Mouse (Mus musculus): ENCODE measurements around the gene Foxred1. TPM values are rescaled to one million over a fixed set of nuclear protein-coding genes. Genes with fewer than 3 reads are reported as not detected.

The Foxred1 gene
- polyA plus RNA-seq (2012; rRNA removed), result 54.6 and 55.1 TPM in 2 replicates

DNA sequence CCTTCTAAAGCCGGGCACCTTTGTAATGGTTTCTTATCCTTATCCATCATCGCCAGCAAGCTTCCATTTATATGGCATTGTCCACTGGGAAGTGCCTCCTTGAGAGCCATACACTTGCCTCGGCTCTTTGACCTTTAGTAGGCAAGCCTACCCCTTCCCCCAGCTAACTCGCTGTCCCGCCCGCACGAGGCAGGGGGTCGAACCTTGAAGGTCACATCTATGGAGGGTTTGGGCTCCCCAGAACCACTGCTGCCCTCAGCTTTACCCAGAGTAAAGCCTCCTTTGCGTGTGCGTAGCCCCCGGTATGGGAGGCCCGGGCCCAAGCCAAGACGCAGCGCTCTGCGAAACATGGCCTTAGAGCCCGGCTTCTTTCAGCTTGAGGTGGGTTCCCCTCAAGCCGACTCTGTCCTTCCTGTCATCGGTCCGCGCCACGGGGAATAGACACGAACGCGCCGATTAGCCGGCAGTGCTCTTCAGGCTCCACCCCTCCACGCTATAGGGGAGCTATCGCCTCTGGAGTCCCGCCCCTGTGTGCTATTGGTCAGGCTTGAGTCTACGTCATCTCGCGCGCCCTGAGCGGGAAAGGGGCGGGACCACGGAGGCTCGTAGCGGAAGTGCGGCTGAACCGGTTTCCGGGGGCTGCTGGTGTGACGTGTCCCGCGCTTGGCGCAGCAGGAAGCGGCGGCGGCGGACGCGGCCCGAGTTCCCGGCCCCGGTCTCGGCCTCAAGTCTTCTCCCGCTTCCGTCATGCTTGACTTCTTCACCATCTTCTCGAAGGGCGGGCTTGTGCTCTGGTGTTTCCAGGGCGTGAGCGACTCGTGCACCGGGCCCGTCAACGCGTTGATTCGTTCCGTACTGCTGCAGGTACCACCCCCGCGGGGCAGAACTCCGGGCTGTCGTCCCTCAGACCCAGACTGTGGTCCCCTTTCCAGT lies at the start of gene Foxred1:
TSS of gene Foxred1 (minus strand) at position 514 of the 933 bp plus-strand sequence.
- 1% methylated on average over 72 of the region's 72 CpGs for WGBS

DNA sequence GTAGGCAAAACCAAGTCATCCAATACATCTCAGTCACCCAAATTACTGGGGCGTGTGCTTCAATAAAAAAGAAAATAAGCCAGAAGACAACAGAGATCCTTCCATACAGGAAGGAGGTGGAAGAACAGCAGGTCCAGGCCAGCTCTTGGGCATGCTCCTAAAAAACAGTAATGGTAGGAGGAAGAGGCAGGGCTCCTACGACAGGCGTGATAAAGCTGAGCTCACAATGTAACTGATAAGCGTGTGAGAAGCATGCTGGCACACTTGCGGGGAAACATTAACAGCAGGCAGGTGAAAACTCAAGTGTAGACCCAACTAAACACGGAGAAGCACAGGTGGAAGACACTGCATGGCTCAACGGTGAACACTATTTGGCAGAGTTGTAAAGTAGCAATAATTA lies 46.5 kb upstream of the Foxred1 start:
- no peak for DNase-seq
- Histone ChIP-seq H3K27ac (ENCODE audit: insufficient read depth, low read length) (no peak overlapping the region), H3K27me3 (ENCODE audit: control insufficient read depth, insufficient read depth, low read length) (no peaks in the 10 kb centered on the region), H3K4me3 (replicated peaks; ENCODE audit: insufficient read depth, low read depth, low read length) (no peak overlapping the region), H3K4me1 (ENCODE audit: control insufficient read depth, insufficient read depth, low read length) (no peaks in the 10 kb centered on the region)
- TF ChIP-seq CTCF (IDR thresholded peaks at IDR 0.05; ENCODE audit: borderline replicate concordance, insufficient read depth, low read depth, low read length) (no peak), POLR2A (IDR thresholded peaks at IDR 0.05; ENCODE audit: borderline replicate concordance, insufficient read depth, low read length) (no peak)
- 91% methylated on average over 7 of the region's 7 CpGs for WGBS

More for the DNA sequence above, at the start of gene Foxred1:
- Histone ChIP-seq H3K4me1 (ENCODE audit: control insufficient read depth, insufficient read depth, low read length) (no peaks in the 10 kb centered on the region; the same call in 1 of the 2 replicates), H3K27ac (ENCODE audit: insufficient read depth, low read length) (peak within 1 kb of the TSS; percentile 84), H3K4me3 (replicated peaks; ENCODE audit: insufficient read depth, low read depth, low read length) (peak within 1 kb of the TSS; percentile 90), H3K27me3 (ENCODE audit: control insufficient read depth, insufficient read depth, low read length) (no peaks in the 10 kb centered on the region)
- TF ChIP-seq POLR2A (IDR thresholded peaks at IDR 0.05; ENCODE audit: borderline replicate concordance, insufficient read depth, low read length), result peak; percentile 97
- TF ChIP-seq CTCF (IDR thresholded peaks at IDR 0.05; ENCODE audit: borderline replicate concordance, insufficient read depth, low read depth, low read length), result no peak
- DNase-seq, result peak; percentile 99

DNA sequence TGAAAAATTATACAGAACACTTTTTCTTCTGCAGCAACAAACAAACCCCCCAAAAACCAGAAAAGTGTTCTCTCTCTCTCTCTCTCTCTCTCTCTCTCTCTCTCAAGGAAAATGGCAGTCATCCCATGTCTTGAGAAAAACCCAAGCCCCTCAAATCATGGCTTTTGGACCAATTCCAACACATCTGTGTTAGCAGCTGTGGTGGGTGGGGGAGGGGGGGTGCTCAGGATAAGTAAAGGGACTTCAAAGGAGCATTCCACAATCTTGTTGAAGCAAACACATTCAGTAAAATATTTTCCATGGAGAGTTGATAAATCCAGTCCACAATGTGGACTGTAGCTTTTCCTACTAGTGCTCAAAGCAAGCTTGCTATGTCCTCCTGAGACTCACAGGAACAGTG lies 38.6 kb upstream of the Foxred1 start:
- H3K4me1 ChIP-seq (ENCODE audit: control insufficient read depth, insufficient read depth, low read length), result no peaks in the 10 kb centered on the region
- H3K27ac ChIP-seq (ENCODE audit: insufficient read depth, low read length), result no peak overlapping the region
- DNase-seq, result no peak
- no peak for TF ChIP-seq POLR2A (IDR thresholded peaks at IDR 0.05; ENCODE audit: borderline replicate concordance, insufficient read depth, low read length)
- TF ChIP-seq CTCF (IDR thresholded peaks at IDR 0.05; ENCODE audit: borderline replicate concordance, insufficient read depth, low read depth, low read length), result no peak
- no peak overlapping the region for H3K4me3 ChIP-seq (replicated peaks; ENCODE audit: insufficient read depth, low read depth, low read length)
- H3K27me3 ChIP-seq (ENCODE audit: control insufficient read depth, insufficient read depth, low read length), result no peaks in the 10 kb centered on the region

- Histone ChIP-seq H3K4me1 (ENCODE audit: control insufficient read depth, insufficient read depth, low read length) (no peaks in the 10 kb centered on the region), H3K27me3 (ENCODE audit: control insufficient read depth, insufficient read depth, low read length) (no peaks in the 10 kb centered on the region), H3K4me3 (replicated peaks; ENCODE audit: insufficient read depth, low read depth, low read length) (no peak overlapping the region), H3K27ac (ENCODE audit: insufficient read depth, low read length) (no peak overlapping the region)
- TF ChIP-seq CTCF (IDR thresholded peaks at IDR 0.05; ENCODE audit: borderline replicate concordance, insufficient read depth, low read depth, low read length), result no peak
- TF ChIP-seq POLR2A (IDR thresholded peaks at IDR 0.05; ENCODE audit: borderline replicate concordance, insufficient read depth, low read length), result no peak
- no peak for DNase-seq
- WGBS, result 95% methylated on average over 2 of the region's 2 CpGs
Measured at GRCm38 (mm10) chr9:35247405-35247804, 36.5 kb upstream of the Foxred1 start.

DNA sequence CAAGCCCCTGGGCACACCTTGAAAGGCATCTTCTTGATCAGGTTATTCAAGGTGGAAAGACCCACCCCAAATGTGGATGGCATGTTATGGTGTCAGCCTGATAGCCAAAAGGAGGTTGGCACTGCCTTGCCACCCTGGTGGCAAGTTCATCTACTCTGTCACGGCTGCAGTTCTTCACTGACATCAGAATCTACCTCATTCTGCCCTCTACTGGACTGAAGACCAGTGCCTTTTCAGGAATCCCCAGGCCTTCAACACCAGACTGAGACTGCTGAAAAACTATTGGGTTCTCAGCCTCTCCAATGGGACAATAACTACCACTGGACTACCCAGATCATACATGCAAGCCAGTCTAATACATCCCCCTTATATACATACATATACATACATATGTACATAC lies 28.9 kb upstream of the Foxred1 start:
- Histone ChIP-seq H3K27me3 (ENCODE audit: control insufficient read depth, insufficient read depth, low read length) (no peaks in the 10 kb centered on the region), H3K4me3 (replicated peaks; ENCODE audit: insufficient read depth, low read depth, low read length) (no peak overlapping the region), H3K4me1 (ENCODE audit: control insufficient read depth, insufficient read depth, low read length) (peaks cover 3% of the 10 kb centered on the region), H3K27ac (ENCODE audit: insufficient read depth, low read length) (no peak overlapping the region)
- no peak for DNase-seq
- TF ChIP-seq CTCF (IDR thresholded peaks at IDR 0.05; ENCODE audit: borderline replicate concordance, insufficient read depth, low read depth, low read length) (no peak), POLR2A (IDR thresholded peaks at IDR 0.05; ENCODE audit: borderline replicate concordance, insufficient read depth, low read length) (no peak)
- WGBS, result 24% methylated on average over 1 of the region's 1 CpGs

GRCm38 (mm10) chr9:35238915-35239571 lies 28.2 kb upstream of the Foxred1 start:
- peaks cover 3% of the 10 kb centered on the region for H3K4me1 ChIP-seq (ENCODE audit: control insufficient read depth, insufficient read depth, low read length)
- DNase-seq, result no peak
- 70% methylated on average over 6 of the region's 6 CpGs for WGBS
- no peak overlapping the region for H3K27ac ChIP-seq (ENCODE audit: insufficient read depth, low read length)
- TF ChIP-seq CTCF (IDR thresholded peaks at IDR 0.05; ENCODE audit: borderline replicate concordance, insufficient read depth, low read depth, low read length) (no peak), POLR2A (IDR thresholded peaks at IDR 0.05; ENCODE audit: borderline replicate concordance, insufficient read depth, low read length) (no peak)
- H3K4me3 ChIP-seq (replicated peaks; ENCODE audit: insufficient read depth, low read depth, low read length), result no peak overlapping the region
- H3K27me3 ChIP-seq (ENCODE audit: control insufficient read depth, insufficient read depth, low read length), result no peaks in the 10 kb centered on the region

GRCm38 (mm10) chr9:35238371-35238770 lies 27.5 kb upstream of the Foxred1 start:
- TF ChIP-seq POLR2A (IDR thresholded peaks at IDR 0.05; ENCODE audit: borderline replicate concordance, insufficient read depth, low read length) (no peak), CTCF (IDR thresholded peaks at IDR 0.05; ENCODE audit: borderline replicate concordance, insufficient read depth, low read depth, low read length) (no peak)
- no peak for DNase-seq
- Histone ChIP-seq H3K27me3 (ENCODE audit: control insufficient read depth, insufficient read depth, low read length) (no peaks in the 10 kb centered on the region), H3K4me1 (ENCODE audit: control insufficient read depth, insufficient read depth, low read length) (peaks cover 3% of the 10 kb centered on the region), H3K4me3 (replicated peaks; ENCODE audit: insufficient read depth, low read depth, low read length) (no peak overlapping the region), H3K27ac (ENCODE audit: insufficient read depth, low read length) (no peak overlapping the region)
- 98% methylated on average over 1 of the region's 1 CpGs for WGBS

All from cerebellum, adult 2 months (tissue).